Mouse (Mus musculus): ENCODE results near the gene Map1lc3b.

Gene Map1lc3b

DNA sequence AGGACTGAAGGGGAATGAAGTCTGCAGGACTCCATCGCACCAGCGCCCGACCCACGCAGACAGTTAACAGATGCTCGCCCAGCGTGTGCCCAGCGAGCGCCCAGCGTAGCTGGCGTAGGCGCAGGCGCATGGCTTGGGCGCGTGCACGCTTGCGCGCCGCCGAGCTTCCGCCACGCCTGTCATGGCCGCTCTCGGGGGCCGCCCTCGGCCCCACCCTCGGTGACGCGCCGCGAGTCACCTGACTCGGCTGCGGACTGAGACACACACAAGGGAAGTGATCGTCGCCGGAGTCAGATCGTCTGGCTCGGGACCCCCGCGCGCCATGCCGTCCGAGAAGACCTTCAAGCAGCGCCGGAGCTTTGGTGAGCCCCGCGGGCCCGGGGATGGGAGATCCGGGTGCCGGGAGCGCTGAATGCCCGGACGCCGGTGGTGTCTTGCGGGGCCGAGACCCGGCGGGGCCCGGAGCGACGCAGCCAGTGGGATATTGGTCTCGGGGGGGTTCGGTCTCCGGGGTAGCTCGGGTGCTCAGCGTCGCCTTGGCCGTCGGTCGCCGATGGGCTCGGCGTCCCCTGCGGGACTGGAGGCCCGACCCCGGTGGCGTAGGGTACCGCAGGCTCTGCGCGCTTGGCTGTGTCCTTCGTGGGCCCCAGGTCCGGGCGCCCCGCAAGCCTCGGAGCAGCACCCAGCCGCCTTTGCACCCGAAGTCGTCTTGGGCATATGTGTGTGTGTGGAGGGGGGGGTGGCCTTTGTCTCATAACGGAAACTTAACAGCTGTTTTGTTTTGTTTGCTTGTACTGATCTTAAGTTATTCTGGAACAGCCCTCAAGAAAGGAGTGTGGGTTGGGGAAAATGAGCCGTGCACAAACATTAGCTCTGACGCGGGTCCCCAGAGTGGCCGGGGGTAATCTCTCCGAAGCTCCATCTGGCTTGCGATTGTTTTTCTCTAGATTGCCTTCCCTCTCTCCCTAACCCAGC is at the start of gene Map1lc3b:
Map1lc3b (plus strand) TSS at position 159 of the 975 bp plus-strand sequence.
- peak; percentile 81 for DNase-seq (ENCODE audit: low read depth)

DNA sequence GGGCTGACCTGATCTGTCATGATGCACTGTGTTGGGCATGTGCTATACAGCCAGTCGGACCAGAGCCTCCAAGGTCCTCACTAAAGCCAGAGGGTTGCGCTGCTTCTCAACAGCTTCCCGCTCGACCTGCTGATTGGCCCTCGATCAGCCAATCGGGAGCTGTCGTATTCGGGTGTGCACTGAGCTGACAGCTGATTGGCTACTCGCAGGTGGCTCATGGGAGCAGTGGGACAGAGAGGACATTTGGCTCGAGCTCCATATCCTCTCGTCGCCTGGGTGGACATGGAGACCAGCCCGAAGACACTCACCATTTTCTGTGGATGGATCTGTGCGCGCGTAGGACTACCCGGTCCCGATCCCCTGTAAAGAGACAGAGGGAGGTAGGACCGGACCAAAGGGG is 48.3 kb upstream of the Map1lc3b start:
- DNase-seq (ENCODE audit: low read depth) = no peak

DNA sequence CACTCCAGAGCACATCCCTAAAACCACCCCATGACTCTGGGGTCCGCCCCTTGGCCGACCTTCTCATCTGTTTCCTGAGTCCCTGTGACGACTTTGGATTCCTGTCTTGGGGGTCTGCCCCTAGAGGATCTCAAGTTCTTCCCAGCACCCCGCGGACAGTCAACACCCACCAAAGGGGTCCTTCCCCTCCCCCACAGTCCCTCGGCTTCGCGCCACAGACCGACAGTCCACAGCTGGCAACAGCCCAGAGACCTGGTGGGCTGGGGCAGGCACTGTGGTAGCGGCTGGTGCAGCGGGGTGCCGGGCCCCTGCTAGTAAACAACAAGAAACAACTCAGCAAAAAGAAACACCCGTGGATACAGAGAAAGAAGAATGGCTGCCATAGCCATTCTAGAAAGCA is 47.3 kb upstream of the Map1lc3b start:
- no peak for DNase-seq (ENCODE audit: low read depth)

DNA sequence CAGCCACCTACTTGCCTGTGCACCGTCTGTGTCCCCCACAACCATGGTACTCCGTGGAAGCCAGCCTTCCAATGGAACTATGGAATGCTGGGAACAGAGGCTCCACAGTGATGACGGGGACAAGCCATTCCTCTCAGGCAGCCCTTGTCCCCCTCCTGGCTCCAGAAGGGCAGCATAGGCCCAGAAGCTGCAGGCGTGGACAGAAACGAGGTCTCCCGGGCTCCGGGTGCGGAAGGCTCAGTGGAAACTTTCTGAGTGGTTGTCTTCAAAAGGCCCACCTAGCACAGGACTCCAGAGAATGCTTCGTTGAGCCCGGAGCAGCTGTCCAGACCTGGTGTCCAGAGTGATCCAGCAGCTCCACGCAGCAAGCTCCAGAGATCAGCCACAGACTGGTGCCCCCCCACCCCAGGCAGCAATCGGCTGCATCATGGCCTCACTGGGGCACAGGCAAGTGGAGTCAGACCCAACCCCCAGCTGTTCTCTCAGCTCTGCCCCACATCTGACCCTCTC is 45.8 kb upstream of the Map1lc3b start, which contains the start of gene 1700018B08Rik:
1700018B08Rik (minus strand) TSS at position 45 of the 510 bp plus-strand sequence.
- DNase-seq (ENCODE audit: low read depth) = no peak

DNA sequence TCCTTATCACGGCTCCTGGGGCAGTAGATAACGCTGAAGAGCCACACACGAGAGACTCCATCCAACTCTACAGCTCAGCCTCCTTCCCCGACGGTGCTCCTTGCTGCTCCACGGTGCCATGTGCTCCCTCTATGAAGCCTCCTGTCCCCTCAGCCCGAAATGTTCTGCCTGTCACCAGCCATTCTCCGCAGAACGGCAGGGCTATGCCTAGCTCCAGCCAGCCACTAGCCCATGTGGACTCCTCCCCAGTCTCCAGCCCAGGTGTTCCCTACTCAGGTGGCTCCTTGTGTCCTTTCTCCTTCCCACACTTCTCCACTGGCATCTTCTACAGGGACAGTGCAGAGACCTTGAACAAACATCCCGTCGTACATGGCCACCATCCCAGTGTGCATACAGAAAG is 45.2 kb upstream of the Map1lc3b start:
- DNase-seq (ENCODE audit: low read depth) = no peak

DNA sequence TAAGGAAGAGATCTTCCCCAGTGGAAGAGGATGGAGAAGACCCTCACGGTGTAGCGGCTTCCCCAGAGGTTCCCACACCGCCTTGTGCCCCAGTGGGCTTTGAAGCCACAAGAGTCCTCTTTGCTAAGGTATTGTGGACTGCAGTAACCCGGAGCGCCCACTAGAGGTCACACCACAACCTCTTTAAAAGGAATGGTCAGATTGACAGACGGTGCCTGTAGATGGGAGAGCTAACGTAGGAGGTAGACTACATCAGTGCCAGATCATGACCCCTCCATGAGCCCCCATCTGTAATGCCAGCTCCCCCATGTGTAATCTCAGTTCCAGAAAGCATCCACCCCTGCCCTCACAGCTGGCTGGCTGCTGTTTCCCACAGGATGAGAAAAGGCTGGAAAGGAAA is 43.0 kb upstream of the Map1lc3b start:
- peak; percentile 68 for DNase-seq (ENCODE audit: low read depth)

DNA sequence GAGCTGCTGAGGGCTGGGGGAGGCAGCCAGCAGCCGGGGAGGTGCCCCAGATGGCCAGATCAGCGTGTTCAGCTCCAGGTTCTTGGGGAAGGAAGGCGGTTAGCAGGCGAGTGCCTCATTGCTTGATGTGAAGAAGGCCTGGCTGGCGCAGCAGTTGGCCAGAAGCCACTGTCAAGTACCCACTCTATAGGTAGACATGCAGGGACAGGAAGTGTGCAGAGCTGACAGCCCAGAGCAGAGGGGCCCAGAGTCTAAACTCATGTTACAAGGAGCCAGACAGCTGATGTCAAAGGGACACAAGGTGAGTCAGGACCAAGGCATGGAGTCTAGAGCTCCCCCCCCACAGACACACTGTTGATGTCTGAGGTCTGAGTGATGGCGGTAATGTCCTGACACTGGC is 40.1 kb upstream of the Map1lc3b start:
- no peak for DNase-seq (ENCODE audit: low read depth)

DNA sequence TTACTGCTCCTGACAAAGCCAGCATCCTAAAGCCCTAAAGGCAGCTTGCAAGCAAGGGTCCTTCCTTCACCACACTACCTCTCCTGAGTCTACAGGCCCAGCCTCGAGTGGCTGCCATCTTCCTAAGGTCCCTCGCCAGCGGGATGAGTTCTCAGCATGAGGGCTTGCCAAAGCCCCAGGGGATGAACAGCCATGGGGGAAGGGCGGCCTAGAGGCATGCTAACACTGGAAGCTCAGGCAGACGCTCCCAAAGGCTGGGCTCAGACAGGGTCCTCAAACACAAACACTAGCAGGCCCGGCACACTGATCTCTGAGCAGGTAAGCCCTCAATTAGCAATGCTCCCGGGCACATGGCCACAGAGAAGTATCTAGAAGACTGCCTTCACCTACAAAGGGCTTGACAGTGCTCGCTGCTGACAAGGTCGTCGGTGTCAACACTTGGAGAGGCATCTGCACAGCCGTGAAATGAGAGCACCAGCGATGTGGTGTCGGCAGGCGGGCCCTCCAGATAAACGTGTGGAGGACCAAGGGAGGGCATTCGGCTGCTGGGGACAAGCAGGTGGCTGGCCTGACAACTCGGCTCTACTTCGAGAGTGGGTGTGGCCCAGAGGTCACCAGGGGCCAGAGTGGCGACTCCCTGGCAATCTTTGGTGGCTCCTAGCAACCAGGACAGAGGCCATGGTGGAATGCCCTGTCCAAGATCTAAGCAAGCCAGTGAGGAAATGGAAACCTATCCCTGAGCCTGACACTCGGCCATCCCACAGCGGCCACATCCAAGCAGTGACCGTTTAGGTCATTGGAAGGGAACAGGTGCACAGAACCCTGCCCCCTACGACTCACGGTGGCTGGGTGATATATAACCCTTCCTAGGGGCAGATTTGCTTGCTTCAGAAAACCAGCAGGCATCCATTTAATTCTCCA is 38.8 kb upstream of the Map1lc3b start:
- DNase-seq (ENCODE audit: low read depth) = no peak

DNA sequence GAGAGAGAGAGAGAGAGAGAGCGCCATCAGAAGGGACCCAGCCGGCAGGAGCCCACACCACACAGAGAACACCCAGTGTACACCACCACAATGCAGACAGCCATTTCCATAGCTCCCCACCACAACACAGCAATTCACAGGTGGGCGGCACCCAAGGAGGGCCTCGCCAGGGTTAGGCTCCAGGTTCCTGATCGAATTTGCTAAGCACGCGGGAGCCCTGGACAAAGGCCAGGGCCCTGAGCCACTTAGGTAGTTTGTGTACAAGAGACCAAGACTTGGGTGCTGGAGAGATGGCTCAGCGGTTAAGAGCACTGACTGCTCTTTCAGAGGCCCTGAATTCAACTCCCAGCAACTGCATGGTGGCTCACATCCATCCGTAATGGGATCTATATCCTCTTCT is 37.7 kb upstream of the Map1lc3b start:
- no peak for DNase-seq (ENCODE audit: low read depth)

DNA sequence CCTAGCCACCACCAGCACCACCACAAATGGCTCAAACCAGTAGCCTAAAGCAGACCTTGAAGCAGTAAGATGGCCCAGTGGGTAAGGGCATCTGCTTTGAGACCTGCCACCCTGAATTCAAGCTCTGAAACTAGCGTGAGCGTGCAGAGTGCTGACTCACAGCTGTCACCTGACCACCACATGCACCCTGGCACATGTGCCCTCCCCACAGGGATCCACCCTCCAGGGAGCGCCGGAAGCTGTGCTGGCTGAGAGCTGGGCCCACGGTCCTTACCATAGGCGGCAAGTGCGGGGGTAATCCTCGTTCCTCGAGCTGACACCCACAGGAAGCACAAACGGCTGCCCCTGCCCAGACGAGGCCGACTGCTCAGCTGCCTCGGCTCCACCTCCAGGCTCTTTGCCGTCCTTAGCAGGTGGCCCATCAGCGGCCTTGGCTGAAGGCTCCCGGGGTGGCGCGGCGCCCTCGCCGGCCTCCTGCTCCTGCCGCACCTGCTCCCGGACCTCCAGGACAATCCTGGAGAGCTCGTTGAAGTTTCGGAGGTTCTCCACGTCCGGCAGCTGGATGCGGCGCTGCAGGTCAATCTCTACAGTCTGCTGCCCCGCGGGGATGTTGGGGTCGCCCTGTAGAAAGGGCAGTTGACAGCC is 36.2 kb upstream of the Map1lc3b start:
- DNase-seq (ENCODE audit: low read depth) = no peak

DNA sequence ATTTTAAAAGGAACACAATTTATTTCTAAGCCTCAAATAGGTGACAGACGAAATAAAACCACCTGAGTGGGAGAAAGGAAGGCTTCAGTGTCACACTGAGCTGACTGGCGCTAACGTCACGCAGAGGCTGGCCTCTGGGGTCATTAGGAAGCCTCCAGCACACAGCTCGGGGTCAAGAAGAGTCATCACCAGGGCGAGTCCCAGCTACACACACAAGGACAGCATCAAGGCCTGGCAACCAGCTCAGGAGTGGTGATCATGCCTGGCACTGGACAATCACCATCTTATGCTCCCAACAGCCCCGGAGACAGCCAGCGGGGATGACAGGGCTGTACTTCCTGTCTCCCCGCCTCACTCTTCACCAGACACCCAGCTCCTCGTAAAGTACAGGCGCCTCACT is 32.4 kb upstream of the Map1lc3b start:
- no peak for DNase-seq (ENCODE audit: low read depth)

DNA sequence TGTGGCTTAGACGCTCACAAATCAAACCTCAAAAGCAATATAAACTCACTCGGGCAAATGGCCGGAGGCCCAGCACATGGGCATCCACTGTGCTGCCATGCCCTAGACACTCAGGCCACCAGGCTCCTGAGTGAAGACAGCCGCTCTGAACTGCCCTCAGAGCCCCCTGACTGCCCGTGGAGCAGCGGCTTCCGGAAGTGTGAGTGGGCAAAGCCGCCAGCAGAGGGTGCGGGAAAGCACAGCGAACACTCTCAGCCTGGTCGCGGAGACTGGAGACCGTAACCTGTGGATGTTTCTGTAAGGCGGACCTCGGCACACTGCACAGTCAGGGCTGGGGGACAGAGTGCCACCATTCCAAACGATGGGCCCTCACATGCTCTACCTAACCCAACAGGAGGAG is 31.6 kb upstream of the Map1lc3b start:
- DNase-seq (ENCODE audit: low read depth) = no peak

DNA sequence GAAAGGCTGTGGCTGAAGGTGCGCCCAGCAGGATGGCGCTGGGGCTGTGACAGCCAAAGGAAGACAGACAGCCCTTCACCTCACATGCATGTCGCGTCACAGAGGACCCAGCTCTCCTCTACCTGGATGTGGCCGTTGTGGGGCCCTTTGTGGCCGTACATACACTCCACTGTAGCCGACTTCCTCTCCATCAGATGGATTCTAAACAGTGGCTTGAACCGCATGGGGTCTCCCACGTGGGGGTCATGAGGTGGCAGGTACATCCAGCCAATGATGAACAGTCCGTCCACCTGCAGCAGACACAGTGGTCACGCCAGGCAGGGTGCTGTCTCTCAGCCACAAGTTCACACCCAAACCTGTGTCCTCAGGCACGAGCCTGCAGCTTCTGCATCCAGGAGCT is 30.4 kb upstream of the Map1lc3b start:
- no peak for DNase-seq (ENCODE audit: low read depth)

DNA sequence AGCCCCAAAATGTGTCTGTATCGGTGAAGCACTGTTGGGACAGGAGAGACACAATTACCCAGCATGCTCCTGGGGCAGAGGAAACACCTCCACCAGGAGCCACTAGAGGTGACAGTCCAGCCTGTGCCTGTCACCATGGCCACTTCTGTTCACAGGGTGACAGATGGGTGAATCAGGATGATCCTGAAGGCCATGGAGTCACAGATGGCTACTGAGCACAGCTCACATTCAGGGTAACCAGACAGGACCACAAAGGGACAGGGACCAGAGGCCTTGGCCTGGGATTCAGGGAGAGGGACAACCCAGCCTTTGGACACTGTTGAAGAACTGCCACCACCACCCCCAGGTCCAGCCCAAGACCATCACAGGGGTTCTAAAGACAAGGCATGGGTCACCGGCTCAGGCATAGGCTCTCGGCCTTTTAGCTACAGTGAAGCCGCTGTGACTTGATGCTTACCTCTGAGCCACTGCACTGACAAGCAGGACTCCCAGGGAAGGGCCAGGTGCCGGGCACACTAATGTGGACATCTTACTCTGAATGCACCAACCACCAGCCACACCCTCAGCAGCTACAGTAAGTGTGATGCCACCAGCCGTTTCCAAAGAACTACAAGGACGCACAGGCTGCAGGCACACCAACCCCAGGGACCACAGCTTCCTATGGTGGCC is 29.6 kb upstream of the Map1lc3b start:
- DNase-seq (ENCODE audit: low read depth) = no peak

DNA sequence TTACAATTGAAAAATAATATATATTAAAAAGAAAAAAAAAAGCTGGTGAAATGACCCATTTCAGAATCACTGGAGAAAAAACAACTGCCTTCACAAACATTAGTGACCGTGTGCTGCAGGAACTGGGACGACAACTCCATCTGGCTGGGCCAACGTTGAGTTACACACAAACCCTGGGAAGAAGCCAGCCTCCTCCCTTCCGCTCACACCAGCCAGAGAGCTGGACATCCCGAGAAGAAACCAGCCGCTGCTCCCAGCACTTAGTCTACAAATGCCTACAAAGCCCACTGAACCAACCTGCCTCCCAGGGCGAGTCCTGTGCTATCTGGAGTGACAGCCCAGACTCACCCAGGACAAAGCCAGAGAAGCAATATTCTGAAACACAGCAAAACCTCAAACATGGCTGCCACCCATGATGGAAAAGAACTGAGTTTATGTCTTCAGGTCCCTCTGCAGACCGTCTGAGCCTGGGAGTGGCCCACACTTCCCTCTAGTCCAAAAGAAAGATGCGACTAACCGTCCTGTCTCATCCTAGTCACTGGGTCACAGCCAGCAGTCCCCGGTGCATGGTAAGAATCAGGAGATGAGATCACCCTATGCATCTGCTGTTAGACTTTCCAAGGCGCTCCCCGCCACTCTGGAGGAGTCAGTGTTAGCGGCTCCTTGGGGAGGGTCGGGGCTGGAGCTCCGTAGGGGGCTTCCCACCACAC is 28.4 kb upstream of the Map1lc3b start:
- DNase-seq (ENCODE audit: low read depth) = no peak

DNA sequence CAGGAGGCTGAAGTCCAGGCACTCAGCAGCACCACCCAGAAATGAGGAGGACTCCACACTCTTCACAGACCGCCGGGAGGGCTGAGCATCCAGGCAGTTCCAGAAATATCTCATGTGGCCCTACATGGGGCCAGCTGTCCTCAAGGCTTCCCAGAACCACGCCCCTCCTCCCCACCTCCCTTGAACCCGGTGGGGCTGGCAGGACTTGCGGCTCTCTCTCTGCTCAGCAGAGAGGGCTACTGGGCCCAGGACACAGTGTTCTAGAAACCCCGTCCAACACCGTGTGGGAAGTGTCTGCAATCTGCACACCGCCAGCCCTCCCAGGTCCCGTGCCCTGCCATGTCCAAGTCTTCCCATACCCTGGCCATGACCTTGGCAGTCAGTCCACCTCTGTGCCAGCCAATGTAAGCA is 27.2 kb upstream of the Map1lc3b start:
- DNase-seq (ENCODE audit: low read depth) = no peak

DNA sequence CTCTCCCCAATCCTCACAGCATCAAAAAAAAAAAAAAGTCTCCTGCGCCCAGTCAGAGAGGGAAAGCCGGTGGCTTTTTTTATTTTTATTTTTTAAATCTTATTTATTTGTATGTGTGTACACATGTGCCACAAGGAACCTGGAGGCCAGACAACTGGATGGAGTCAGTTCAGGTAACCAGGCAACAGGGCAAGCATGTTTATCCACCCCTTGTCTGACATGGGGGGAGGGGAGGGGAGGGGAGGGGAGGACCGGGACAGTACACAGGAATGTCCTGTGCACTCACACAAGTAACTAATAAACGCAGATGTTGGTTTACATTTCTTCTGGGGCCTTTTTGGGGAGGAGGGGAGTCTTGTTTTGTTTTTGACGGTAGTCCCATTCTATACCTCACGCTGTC is 26.5 kb upstream of the Map1lc3b start:
- no peak for DNase-seq (ENCODE audit: low read depth)

DNA sequence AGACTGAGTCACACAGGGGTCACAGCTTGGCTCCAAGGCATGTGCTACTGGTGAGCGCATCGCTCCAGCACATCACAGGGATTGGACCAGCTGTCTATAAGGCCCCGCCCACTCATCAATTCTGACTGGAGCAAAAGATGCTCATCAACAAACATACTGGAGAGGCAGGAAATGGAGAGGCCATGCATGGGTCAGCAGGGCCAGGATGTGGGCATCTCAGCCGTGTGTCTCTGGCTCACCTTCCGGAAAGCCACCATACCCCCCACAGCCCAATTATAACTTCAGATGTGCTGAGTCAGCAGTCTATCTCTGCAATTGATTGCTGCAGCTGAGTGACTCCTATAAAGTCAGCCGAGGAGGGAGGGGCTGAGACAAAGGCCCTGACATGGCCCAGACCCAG is 21.8 kb upstream of the Map1lc3b start:
- DNase-seq (ENCODE audit: low read depth) = no peak

DNA sequence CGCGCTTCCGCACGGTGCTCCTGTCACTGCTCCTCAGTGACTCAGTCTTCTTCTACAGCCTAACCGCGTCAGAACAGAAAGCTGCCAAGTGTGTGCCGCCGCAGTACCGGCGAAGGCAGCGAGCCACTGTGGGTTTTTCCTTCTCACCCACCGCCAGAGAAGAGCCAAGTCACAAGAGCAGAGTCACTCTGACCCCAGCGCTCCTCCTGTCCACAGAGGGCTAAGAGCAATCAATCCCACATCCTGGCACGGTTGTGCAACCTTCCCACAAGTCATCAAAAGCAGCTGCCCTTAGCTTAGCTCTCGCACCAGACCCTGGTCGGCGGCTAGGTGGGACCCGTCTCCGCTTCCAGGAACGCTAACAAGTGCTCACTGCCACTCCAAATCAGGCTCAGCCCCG is 19.8 kb upstream of the Map1lc3b start:
- DNase-seq (ENCODE audit: low read depth) = no peak

DNA sequence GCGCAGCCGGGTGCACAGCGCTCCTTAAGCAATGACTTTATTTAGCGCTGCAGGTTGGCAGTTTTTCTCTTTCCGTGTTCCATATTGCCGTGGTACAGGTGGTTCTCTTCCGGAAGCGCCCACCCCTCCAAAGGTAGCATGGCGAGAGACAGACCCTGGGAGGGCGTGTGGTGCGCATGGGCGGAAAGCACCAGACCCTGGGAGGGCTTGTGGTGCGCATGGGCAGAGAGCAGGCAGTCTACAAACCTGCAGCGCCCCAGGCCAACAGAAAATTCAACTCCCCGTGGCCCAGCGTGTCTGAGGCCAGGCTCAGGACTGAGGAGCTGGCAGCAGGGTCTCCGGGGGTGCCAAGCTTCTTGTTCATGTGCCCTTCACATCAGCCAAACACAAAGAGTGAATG is 19.4 kb upstream of the Map1lc3b start:
- no peak for DNase-seq (ENCODE audit: low read depth)

DNA sequence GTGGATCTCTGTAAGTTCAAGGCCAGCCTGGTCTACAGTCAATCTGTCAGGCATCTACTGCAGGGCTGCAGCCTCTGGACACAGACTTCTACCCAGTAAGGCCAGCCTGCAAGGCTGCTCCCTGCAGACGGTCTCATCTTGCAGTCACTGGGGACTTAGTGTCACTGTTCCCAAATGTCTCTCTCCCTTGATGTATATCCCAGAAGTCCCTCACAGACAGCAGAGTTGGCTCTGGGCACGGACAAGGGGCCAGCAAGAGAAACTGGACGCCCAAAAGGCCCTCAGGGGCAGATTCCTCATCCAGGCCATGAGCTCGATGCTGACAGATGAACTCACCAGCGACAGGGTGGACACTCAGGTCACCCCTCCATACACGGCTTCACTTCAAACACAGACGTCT is 18.0 kb upstream of the Map1lc3b start:
- DNase-seq (ENCODE audit: low read depth) = no peak
